Mouse (Mus musculus): ENCODE data around the gene Tacc3.

The Tacc3 gene

DNA sequence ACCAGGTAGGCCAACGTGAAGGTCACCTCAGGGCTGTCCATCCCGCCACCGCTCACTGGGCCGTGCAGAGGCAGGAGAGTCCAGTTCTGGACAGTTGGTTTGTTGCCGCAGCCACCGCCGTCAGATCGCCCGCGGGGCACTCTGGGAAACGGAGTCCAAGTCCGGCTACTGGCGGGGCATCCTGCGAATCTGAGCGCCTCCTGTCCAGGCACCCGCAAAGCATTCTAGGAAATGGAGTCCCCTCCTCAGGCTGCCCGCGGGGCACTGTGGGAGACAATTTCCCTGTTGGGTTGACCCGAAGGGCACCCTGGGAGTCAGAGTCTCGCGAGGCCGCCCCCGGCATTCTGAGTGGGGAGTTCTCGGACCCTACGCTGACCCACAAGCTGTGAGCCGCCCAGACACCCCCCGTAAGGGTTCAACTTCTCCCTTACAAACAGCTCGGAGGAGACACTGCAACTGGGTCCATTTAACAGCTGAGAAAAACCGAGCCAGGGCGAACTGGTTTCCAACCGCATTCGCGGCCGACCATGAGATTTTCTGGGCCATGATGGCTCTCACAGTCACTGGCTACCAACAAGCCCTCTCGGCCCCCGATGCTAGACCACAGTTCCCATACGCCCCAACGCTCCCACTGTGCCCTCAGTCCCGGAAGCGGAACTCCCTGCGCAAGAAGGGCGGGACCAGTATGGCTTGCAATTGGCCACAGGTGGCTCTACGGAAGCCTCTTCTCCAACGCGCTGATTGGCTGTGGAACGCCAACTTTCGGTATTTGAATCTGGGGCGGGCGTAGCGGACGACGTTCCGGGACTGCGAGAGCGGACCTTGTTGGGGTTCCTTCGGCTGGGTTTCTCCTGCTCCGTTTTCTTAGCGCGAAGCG is at the start of gene Tacc3, which contains the start of gene Tmem129:
Tacc3 (plus strand) TSS at position 342 of the 877 bp plus-strand sequence.
Tmem129 (minus strand) TSS at position 630 of the 877 bp plus-strand sequence.
- in situ Hi-C loops (cut with MboI, MseI): no loop called here

DNA sequence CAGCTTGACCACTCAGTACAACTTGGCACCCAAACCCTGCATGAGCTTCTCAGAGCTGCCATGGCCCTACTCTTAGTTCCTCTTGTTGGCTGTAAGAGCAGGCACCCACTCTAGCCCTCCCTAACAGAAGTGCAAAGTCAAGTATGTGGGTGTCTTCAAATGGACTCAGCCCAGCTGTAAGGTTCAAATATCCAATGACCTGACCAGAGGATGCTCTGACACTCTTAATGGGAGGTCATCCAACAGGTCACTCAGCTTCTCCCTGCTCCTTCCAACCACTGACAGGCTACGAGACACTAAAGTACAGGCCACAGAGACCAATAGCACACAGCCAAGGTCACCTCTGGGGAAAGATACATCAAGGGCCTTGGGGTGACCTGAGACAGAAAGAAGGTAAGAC is 48.7 kb upstream of the Tacc3 start:
- in situ Hi-C loops (cut with MboI, MseI): no loop called here

DNA sequence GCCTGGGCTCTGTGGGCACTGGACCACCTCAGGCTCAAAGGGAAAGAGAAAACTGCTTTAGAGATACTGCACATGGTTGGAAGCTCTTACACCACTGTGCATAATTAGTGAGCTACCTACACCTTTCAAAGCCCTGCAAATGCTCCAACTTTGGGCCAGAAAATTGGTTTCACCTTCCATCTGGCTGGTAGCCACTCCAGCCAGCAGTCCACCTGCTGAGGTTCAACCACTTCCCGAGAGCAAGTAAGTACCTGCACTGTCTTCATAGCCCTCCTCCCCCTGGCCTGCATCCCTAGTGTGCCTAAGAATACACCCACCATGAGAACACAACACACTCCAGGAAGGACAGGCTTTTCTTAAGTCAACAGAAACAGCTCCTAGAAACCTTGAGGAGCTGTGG is 46.1 kb upstream of the Tacc3 start:
- in situ Hi-C loops (cut with MboI, MseI): no loop called here

DNA sequence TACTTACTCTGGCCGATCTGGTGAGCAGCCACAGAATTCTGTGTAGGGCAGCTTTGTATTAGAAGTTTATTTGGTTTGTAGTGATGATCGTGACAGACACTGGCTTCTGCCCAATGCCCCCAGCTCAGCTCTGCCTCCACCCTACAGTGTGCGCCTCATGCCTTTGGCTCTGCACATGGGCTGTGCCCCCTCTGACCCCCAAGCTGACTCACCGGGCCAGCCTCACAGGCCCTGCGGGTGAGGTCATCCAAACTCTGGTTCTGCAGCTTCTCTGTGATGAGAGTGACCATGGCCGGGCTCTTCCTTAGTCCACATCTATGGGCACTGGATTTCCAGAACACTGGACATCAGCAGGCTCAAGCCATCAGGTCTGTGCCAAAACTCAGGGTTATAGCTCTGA is 43.5 kb upstream of the Tacc3 start:
- in situ Hi-C loops (cut with MboI, MseI): no loop called here

DNA sequence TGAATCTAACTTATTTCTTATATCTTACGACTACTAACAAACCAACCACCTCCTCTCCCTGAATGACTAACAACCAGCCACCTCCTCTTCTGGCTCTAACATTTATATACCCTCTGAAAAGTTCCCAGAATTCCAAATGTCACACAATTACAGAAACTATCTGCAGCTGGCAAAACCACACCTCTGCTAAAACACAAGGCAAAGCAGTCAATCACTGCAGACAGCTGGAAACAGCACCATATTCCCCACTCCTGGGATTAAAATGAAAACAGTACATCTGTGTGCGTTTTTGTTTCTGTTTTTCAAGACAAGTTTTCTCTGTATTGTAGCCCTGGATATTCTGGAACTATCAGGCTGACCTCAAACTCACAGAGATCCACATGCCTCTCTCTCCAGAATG is 35.3 kb upstream of the Tacc3 start:
- in situ Hi-C loops (cut with MboI, MseI): no loop called here

DNA sequence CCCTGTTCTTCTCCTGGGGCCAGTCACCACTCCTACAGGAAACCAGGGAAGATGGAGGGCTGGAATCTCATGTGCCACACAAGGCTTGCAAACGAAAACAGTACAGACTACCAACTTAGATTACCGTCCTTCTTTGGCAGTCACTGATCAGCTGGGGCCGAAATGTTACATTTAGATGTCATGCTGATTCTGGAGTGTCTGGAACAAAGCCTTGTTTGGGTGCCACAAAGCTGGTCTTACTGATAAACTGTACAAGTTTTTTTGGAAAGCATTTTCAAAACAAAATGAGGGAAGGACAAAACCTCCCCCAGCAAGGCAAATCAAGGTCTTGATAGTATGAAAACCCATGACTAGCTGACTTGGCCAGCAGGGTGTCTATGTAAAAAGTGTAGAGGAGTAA is 34.2 kb upstream of the Tacc3 start:
- in situ Hi-C loops (cut with MboI, MseI): no loop called here

DNA sequence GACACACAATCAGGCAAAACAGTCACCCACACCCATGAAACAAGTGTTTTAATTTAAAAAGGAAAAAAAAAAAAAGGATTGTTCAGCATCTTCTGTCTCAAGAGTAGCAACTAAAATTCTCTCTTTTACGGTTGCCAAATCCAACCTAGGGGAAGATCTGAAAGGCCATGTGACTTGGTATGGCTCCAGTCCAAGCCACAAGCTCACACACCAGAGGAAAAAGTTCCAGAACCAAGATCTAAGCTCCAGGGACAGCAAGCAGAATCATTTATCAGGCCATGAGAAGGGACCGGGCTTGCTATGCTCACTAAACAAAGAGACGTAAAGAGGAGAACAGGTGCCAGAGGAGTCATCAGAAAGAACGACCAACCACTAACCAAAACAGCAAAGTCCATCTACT is 30.0 kb upstream of the Tacc3 start:
- in situ Hi-C loops (cut with MboI, MseI): no loop called here

DNA sequence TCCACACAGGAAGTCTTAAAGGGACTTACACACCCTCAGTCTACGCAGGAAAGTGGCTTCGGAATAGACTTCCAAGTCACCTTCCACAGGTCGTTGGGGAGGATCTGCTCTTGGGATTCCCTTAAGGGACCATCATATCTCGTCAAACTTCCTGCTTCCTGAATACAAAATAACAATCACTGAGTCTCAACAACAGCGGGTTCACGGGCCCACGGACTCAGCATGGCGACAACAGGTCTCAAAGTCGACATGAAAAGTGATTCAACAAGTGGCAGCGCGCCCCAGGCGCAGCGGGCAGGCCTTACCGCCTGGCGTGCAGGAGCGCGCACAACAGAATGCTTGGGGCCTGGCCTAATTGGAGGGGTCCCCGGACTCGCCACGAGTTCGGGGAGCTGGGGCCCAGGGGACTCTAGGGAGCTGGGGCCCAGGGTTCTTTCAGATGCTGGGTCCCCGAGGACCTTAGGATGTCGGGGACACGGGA is 29.1 kb upstream of the Tacc3 start:
- in situ Hi-C loops (cut with MboI, MseI): no loop called here

DNA sequence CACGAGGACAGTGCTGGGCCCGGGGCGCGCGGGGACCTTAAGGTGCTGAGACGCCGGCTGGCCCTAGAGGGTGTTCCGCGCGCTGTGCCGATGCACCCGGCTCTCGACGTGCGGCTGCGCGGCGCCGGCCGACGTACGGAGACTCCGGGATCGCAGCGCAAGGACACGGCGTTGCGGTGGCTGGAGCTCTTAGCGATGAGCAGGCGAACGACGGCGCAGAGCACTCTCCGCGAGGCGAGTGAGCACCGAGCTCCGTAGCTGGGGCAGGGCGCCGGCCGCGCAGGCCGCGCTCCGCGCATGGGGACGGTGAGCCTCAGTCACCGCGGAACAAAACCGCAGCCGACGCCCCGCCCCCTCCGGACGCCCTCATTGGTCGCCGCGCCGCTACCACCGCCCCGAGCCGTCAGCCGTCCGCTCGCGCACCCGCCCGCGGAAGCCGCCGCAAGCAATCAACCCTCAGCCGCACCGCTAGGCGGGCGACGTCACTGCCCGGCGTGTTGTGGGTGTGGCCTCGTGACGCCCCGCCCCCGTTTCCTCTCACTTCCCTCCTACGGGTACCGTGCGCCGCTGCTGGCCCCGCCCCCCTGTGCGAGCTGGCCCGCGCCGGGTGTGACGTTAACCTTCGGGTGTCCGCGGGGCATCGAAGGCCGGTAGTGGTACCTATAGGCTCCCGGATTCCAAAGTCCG is 28.5 kb upstream of the Tacc3 start, which contains the start of the genes Fam53a and Gm9903:
Fam53a (minus strand) TSS at position 335 of the 687 bp plus-strand sequence.
Gm9903 (plus strand) TSS at position 625 of the 687 bp plus-strand sequence.
- in situ Hi-C loops (cut with MboI, MseI): no loop called here

DNA sequence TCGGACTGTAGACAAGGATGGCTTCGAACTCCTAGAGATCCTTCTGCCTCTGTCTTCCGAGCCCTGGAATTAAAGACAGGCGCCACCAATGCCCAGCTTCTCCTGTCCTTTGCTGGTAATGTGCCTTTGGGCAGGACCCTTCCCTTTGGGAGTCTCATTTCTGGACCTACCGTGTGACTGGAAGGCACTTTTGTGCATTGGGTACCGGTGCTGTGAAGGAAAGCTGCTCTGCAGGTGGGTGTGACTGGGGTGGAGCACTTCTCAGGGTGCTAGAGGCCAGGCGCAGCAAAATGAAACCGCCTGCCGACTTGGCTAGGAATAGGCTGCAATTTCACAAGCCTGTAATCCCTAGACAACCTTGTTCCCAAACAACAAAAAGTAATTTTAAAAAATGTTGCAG is 27.9 kb upstream of the Tacc3 start:
- in situ Hi-C loops (cut with MboI, MseI): no loop called here

DNA sequence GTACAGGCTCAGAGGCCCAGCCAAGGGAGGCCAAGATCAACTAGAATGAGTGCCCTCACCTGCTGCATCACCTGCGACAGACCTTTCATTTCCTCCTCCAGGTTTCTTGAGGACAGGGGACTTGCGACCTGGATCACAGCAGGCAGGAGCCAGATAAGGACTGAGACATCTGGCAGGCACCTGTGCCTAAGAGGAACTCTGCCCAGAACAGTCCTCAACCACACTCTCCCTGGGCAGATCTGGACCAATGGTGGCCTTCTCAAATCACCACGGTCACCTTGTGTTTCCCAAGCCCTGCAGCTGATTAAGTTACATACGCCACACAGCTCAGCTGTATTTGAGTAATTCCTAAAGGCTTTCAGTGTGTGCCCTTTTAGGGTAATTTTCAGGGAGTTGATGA is 27.3 kb upstream of the Tacc3 start:
- in situ Hi-C loops (cut with MboI, MseI): no loop called here

DNA sequence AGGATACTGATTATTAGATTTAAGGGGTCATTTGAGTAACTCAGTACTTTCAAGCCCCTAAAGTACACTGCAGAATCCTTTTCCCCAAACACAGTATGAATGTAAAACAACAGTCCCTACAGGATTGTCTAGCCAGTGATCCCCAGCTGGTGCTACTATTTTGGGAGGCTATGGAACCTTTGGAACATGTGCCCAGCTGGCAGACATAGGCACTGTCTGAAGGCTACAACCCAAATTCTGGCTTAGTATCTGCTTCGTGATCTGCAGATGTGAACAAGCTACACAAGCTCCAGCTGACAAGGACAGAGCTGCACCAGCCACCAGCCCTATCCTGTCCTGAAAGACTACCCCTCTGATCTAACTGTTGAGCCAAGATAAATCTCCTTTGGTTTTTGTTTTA is 25.4 kb upstream of the Tacc3 start:
- in situ Hi-C loops (cut with MboI, MseI): no loop called here

DNA sequence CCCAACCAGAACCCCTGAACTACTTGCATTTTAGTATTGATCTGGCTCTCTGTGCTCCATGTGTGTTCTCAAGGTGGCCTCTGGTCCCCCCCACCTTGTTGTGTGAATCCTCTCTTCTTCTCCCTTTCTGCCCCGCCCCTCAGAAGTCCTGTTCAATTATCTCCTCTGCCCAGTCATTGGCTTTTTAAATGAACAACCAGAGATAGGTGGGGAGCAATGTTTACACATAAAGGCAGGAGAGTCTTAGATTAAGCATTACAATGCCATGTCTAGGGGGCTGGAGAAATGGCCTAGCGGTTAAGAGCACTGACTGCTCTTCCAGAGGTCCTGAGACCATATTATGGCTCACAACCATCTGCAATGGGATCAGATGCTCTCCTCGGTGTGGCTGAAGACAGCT is 22.6 kb upstream of the Tacc3 start:
- in situ Hi-C loops (cut with MboI, MseI): no loop called here

DNA sequence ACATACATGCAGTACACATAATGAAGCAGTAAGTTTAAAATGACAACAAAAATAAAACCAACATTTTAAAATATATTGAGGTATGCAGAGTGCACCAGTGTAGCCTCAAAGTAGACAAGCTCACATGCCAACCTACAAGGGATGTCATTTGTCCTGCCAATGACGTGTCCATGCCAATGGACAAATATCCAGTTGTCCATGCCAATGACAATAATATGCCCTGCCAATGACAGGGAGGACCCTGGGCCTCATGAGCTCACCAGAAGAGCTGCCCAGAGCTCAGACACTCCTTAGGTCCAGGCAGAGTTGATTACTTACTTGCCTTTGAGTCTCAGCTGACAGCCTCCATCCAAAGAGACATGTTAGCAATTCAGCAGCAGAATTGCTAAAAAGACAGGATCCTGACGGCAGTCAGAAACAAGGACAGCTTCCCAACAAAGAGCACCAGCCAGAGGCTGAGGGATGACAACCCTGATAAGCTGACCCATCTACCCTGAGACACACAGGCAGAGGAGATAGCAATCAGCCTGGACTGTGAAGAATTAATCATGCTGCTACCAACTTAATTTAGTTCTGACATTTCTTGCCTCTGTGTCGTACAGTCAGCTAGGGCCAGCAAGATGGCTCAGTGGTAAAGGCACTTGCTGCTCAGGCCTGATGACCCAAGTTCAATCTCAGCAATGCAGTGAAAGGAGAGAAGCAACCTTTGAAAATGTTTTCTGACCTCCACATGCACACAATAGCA is 20.1 kb upstream of the Tacc3 start:
- in situ Hi-C loops (cut with MboI, MseI): no loop called here

DNA sequence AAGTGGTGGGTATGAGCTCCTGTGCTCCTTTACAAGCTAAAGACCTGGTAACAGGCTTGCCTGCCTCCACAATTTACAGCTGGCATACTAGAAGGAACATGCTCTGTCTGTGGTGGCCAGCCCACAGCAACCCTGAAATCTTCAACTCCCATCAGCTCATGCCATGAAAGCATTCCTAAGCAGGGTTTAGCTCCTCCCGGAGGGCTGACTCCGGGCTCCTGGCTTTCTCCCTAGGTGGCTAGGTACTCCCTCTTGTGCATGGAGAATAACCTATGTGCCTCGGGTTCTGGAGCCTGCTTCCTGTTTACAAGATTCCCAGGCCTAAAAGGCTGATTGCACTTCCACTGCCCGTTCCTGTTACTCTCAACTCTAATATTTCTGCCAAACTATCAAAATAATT is 19.1 kb upstream of the Tacc3 start:
- in situ Hi-C loops (cut with MboI, MseI): no loop called here

DNA sequence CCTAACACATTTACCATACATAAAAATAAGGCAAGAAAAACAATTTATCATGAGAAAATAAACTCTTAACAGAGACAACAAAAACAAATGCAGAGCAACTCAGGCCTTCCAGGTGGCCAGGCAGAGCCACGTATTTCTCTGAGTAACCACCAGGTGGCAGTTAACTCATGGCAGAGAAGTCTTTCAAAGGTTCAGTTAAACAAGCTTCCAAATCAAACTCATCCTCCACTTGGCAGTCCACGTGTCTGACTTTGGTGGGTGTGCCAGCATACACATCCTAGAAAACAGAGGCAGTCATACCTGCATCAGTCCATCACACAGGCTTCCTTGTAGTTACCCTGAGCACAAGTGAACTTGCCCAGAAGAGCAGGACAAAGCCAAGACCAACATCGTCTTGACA is 17.3 kb upstream of the Tacc3 start:
- in situ Hi-C loops (cut with MboI, MseI): no loop called here

DNA sequence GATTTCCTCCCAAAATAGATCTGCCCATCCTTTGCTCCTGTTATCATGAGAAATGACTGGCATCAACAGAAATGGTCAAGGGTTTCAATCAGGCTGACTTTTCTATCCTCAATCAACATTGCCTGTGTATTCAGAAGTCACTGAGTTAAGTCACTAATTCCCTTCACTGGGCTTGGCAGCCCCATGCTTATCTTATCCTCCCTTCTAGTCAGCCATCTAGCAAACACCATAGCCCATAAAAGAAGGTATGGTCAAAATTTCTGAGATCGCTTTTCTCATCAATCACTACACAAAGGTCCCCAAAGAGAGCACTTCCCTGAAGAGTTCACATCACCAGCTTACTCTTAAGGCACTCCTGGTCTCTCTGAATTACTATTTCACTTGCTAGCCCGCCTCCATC is 6.9 kb upstream of the Tacc3 start:
- in situ Hi-C loops (cut with MboI, MseI): no loop called here

DNA sequence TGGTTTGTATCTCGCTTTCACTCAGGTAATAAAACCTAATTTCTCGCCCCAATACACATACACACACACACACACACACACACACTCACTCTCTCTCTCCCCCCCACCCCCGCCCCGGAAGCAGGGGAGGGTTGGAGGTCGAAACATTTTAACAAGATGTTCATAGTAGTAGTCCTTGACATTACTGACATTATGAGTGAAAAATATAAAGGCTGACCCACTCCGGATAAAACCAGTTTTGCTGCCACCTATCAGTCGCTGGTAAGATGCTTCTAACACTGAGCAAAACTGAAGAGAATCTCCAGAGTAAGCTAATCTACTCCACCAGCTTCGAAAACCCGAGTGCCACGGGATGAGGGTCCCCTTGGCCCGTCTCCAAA is 6.4 kb upstream of the Tacc3 start:
- in situ Hi-C loops (cut with MboI, MseI): no loop called here

DNA sequence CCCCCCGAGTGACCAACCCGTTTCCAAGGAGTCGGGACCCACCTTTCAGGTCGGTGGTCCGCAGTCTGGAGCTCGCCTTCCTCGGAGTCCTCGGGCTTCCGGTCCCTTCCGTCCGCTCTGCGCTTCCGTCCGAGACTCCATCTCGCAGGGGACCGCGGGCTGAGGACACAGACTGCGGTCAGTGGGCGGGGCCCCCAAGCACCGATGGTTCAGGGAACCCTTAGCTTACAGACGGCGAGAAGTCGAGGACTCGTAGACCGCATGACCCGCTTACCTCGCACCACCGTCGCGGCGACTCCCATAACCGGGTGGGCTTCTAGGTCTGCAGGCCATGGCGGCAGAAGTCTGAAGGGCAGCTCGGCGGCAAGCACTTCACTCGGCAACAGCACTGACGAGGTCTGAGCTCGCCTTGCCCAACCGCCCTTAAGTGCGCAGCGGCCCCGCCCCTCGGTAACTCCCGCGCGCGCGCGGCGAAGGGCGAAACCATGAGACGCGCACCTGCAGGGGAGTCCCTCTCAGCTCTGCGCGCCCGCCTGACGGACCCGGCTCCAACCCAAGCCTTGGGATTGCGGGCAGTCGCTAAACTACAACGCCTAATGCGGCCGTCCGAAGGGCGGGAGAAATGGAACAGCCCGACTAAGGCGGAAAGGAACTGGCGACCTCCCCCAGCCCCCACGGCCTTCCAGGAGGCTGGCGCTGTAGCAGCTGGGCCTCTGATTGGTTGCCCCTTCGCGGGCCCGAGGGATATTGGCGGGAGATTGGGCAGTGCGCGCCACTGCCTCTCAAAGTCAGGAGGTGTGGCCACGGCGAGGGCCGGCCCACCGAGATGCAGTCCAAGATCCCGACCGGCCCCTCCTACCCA is 5.8 kb upstream of the Tacc3 start, which contains the start of gene Slbp:
Slbp (minus strand) TSS at position 654 of the 862 bp plus-strand sequence.
- in situ Hi-C loops (cut with MboI, MseI): no loop called here

DNA sequence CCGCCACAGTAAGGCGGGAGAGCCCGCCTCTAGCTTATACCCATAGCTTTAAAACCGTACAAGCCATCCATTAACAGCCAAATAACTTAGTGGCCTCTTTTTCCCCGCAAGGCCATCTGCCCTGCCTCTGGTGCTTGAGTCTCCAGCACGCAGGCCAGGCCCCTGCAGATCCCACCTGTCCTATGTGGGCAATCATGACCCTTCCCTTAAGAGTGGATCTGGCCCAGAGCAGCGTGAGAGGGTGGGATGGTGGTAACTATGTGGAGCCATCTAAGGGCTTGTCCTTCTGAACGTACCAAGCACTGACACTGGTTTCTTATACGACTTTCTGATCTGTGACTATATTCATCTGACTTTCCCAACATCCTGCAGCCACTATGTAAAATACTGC is 5.2 kb upstream of the Tacc3 start:
- in situ Hi-C loops (cut with MboI, MseI): no loop called here

DNA sequence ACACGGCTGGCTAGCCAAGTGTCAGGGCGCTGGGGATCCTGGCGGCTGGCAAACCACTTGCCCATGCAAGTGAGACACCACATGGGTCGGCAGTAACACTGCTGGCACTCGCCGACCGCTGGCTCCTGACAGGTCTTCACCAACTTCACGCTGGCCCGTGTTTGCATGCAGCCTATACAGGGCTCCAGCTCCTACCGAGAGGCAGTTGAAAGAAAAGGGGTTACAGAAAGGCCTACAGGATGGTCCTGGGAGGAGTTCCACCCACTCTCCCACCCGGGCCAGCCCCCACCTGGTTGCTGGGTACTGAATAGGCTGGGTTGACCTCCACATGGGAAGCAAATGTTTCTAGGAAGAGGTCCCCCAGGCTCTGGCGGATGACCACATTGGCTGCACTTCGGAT is 3.5 kb upstream of the Tacc3 start:
- in situ Hi-C loops (cut with MboI, MseI): no loop called here
